Mouse (Mus musculus) heart, postnatal 36 days (tissue): ENCODE measurements around the gene Apba1. TPM values are rescaled to one million over a fixed set of nuclear protein-coding genes. Genes with fewer than 3 reads are reported as not detected.

Experiments used
- DNase-seq, 2 experiments: peaks; one replicate each; pipeline ENCODE4 v3.0.0; 2021 to 2022
- intact Hi-C: fragments of 180-260 bp; cut with DNase I; formaldehyde crosslinking; loops from one replicate; pipeline ENCODE4 v1.15.1; 2025
- total RNA-seq, 2 experiments: library from RNA; stranded (reverse); gene quantifications; 2 replicates each; pipeline ENCODE4 v1.2.3; 2021

The Apba1 gene
- total RNA-seq, 2 experiments from 2014 or later, result 3.1 to 3.7 TPM

- intact Hi-C loops, result no loop called here
- no peak for DNase-seq
These were observed 163.9 kb downstream of the Apba1 start for GRCm38 (mm10) chr19:23922601-23923000.

GRCm38 (mm10) chr19:23924057-23924456 lies 165.4 kb downstream of the Apba1 start:
- no peak for DNase-seq
- intact Hi-C loops, result no loop called here

- DNase-seq, result no peak
- intact Hi-C loops, result no loop called here
These were observed 166.1 kb downstream of the Apba1 start for GRCm38 (mm10) chr19:23924791-23925190.

GRCm38 (mm10) chr19:23925541-23925940 lies 166.9 kb downstream of the Apba1 start:
- DNase-seq, result no peak
- intact Hi-C loops, result no loop called here

- no peak for DNase-seq
- intact Hi-C loops, result no loop called here
These were observed 172.1 kb downstream of the Apba1 start for GRCm38 (mm10) chr19:23930826-23931225.

GRCm38 (mm10) chr19:23941422-23941949 lies 182.8 kb downstream of the Apba1 start:
- no peak for DNase-seq
- intact Hi-C loops, result no loop called here

- intact Hi-C loops, result no loop called here
These were observed 184.2 kb downstream of the Apba1 start for GRCm38 (mm10) chr19:23942886-23943285.

GRCm38 (mm10) chr19:23946026-23946685 lies 187.5 kb downstream of the Apba1 start:
- intact Hi-C loops, result no loop called here
- DNase-seq, result no peak

More at GRCm38 (mm10) chr19:23942886-23943285, 184.2 kb downstream of the Apba1 start:
- no peak for DNase-seq

GRCm38 (mm10) chr19:23946751-23947150 lies 188.1 kb downstream of the Apba1 start:
- no peak for DNase-seq
- intact Hi-C loops, result no loop called here

GRCm38 (mm10) chr19:23947871-23948270 lies 189.2 kb downstream of the Apba1 start:
- intact Hi-C loops, result no loop called here

GRCm38 (mm10) chr19:23948301-23949000 lies 189.8 kb downstream of the Apba1 start:
- intact Hi-C loops, result no loop called here
- DNase-seq, result no peak

More at GRCm38 (mm10) chr19:23947871-23948270, 189.2 kb downstream of the Apba1 start:
- DNase-seq, result no peak

- no peak for DNase-seq
- intact Hi-C loops, result no loop called here
These were observed 196.8 kb downstream of the Apba1 start for GRCm38 (mm10) chr19:23955461-23955860.

- DNase-seq, result no peak
- intact Hi-C loops, result no loop called here
These were observed 197.8 kb downstream of the Apba1 start for GRCm38 (mm10) chr19:23956299-23956975.

- no peak for DNase-seq
- intact Hi-C loops, result no loop called here
These were observed 198.9 kb downstream of the Apba1 start for GRCm38 (mm10) chr19:23957563-23957962.

- intact Hi-C loops, result no loop called here
- DNase-seq, result no peak
These were observed 200.2 kb downstream of the Apba1 start for GRCm38 (mm10) chr19:23958925-23959324.

- intact Hi-C loops, result loop anchor here (5.0 to 10.0 kb wide), 5 partner anchors 203 to 415 kb away; partner anchors contain the start of genes Apba1 and Ptar1
- DNase-seq, result no peak
These were observed 201.2 kb downstream of the Apba1 start for GRCm38 (mm10) chr19:23959870-23960269.

- DNase-seq, result peak; percentile 53 to 57
- intact Hi-C loops, result loop anchor here (5.0 to 10.0 kb wide), 5 partner anchors 203 to 415 kb away; partner anchors contain the start of genes Apba1 and Ptar1
These were observed 201.6 kb downstream of the Apba1 start for GRCm38 (mm10) chr19:23960275-23960674.

- intact Hi-C loops, result loop anchor here (1.0 to 10.0 kb wide), 7 partner anchors 60 to 416 kb away; partner anchors contain the start of genes Apba1 and Ptar1
- DNase-seq, result no peak
These were observed 202.3 kb downstream of the Apba1 start for GRCm38 (mm10) chr19:23960831-23961447.

- intact Hi-C loops, result loop anchor here (1.0 to 10.0 kb wide), 7 partner anchors 60 to 417 kb away; partner anchors contain the start of genes Apba1 and Ptar1
- peak; percentile 76 to 83 for DNase-seq
These were observed 202.8 kb downstream of the Apba1 start for GRCm38 (mm10) chr19:23961516-23961915.

GRCm38 (mm10) chr19:23964401-23964910 lies 205.8 kb downstream of the Apba1 start:
- intact Hi-C loops, result loop anchor here (5.0 to 10.0 kb wide), 5 partner anchors 207 to 420 kb away; partner anchors contain the start of genes Apba1 and Ptar1

More at GRCm38 (mm10) chr19:23964401-23964910, 205.8 kb downstream of the Apba1 start:
- DNase-seq, result no peak
